Mouse (Mus musculus) E14TG2a.4 (cell line): ENCODE results near the gene Grin3b.

Source experiments
- H3K27me3 ChIP-seq: 2 replicates; pipeline ENCODE4 v1.6.1; 2014; ENCODE audit warnings: low read length, control low read depth; ENCODE audit not compliant: insufficient read depth
- H3K36me3 ChIP-seq: 2 replicates; pipeline ENCODE4 v1.6.1; 2014; ENCODE audit warnings: low read length, control low read depth; ENCODE audit not compliant: insufficient read depth
- H3K4me1 ChIP-seq: replicated peaks from 2 replicates; pipeline ENCODE4 v1.6.1; 2014; ENCODE audit warnings: low read depth, low read length, control low read depth
- H3K4me3 ChIP-seq: replicated peaks from 2 replicates; pipeline ENCODE4 v1.5.1; 2014; ENCODE audit warnings: mild to moderate bottlenecking, low read length
- H3K9me3 ChIP-seq: 2 replicates; pipeline ENCODE4 v1.6.1; 2014; ENCODE audit warnings: low read length, control low read depth
- CTCF ChIP-seq: conservative IDR thresholded peaks from 2 replicates; pipeline ENCODE4 v1.5.1; 2014; ENCODE audit warnings: low read length
- NANOG ChIP-seq: IDR thresholded peaks from 2 replicates; pipeline ENCODE4 v1.6.1; 2014; ENCODE audit warnings: borderline replicate concordance, low read length, mixed read lengths
- POU5F1 ChIP-seq: IDR thresholded peaks from 2 replicates; pipeline ENCODE4 v1.6.1; 2014; ENCODE audit warnings: low read length, borderline replicate concordance

The Grin3b gene

GRCm38 (mm10) chr10:79991548-79991947, 21.0 kb downstream of the Grin3b start:
- TF ChIP-seq NANOG (no peak), CTCF (peak; percentile 86)
- Histone ChIP-seq H3K9me3 (peaks cover 5% of the 10 kb centered on the region), H3K27me3 (peaks cover 22% of the 10 kb centered on the region), H3K36me3 (peaks cover 43% of the 10 kb centered on the region), H3K4me3 (0 out of 2 replicates have a peak overlapping the region, but pooled peaks have one; percentile 35), H3K4me1 (peaks cover 66% of the 10 kb centered on the region)

GRCm38 (mm10) chr10:79994397-79995115, 24.0 kb downstream of the Grin3b start:
- peaks cover 5% of the 10 kb centered on the region for H3K9me3 ChIP-seq
- H3K4me3 ChIP-seq: no peak overlapping the region
- peaks cover 11% of the 10 kb centered on the region for H3K27me3 ChIP-seq
- TF ChIP-seq POU5F1 (no peak; the same call in 1 of the 2 replicates), NANOG (no peak)
- peaks cover 62% of the 10 kb centered on the region for H3K4me1 ChIP-seq
- H3K36me3 ChIP-seq: peaks cover 53% of the 10 kb centered on the region

DNA sequence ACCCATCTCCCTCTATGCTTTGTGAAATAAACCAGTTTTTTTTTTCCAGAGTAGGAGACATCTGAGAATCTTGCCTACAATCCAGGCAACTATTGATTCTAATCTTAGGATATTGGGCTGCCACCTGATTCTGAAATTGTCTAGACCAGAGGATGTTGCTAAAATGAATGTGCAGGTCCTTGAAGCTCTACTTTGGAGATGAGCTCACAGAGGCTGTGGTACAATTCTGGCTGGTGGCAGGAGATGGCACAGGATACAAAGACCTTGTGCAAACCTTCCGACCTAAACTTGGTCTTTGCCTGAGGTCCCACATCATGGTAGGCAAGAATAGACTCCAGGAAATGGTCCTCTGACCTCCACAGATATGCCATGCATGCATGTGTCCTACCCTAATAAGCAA, 25.1 kb downstream of the Grin3b start:
- Histone ChIP-seq H3K4me3 (peak overlapping the region; percentile 83), H3K4me1 (peaks cover 57% of the 10 kb centered on the region), H3K27me3 (peaks cover 4% of the 10 kb centered on the region), H3K9me3 (peaks cover 5% of the 10 kb centered on the region), H3K36me3 (peaks cover 57% of the 10 kb centered on the region)
- TF ChIP-seq CTCF (no peak), POU5F1 (no peak), NANOG (no peak)

DNA sequence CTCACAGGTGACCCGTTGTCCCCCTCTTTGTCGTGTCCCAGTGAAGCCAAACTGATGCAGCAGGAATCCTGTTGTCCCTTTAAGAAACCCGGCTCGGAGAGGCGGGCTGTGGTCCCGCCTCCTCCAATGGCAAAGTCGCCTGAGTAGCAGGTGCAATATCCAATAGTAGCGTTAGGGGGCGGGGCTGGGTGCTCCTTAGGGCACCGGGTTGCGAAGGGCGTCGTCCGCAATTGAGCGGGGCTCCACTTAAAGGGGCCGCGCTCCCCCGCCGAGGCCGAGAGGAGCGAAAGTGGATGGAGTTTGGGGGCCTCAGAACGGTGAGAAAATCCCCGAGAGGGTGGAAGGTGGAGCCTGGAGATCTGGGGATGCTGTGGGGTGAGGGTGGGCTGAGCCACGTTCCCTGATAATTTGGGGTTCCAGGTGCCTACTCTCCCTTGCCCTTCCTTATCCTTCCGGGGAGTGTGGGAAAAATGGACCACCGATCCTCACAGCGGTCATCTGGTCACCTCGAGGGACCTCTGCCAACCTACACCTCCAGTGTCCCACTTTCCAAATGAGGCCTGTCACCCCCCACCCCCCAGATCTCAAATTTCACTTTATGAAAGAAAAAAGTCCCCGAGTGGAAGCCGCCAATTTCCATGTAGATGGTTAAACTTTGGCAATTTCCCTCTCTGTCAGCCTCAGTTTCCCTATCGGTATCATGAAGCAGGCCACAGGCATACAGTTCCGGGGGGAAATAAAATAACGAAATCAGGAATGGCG, 25.9 kb downstream of the Grin3b start, which contains the start of gene Abca7:
Gene Abca7, plus strand, starts transcription at position 223 of the 762 bp plus-strand sequence.
- Histone ChIP-seq H3K36me3 (peaks cover 52% of the 10 kb centered on the region), H3K4me1 (peaks cover 55% of the 10 kb centered on the region), H3K27me3 (peaks cover 7% of the 10 kb centered on the region), H3K4me3 (peak within 1 kb of the TSS; percentile 83), H3K9me3 (peaks cover 5% of the 10 kb centered on the region)
- TF ChIP-seq POU5F1 (no peak), NANOG (no peak), CTCF (no peak)

DNA sequence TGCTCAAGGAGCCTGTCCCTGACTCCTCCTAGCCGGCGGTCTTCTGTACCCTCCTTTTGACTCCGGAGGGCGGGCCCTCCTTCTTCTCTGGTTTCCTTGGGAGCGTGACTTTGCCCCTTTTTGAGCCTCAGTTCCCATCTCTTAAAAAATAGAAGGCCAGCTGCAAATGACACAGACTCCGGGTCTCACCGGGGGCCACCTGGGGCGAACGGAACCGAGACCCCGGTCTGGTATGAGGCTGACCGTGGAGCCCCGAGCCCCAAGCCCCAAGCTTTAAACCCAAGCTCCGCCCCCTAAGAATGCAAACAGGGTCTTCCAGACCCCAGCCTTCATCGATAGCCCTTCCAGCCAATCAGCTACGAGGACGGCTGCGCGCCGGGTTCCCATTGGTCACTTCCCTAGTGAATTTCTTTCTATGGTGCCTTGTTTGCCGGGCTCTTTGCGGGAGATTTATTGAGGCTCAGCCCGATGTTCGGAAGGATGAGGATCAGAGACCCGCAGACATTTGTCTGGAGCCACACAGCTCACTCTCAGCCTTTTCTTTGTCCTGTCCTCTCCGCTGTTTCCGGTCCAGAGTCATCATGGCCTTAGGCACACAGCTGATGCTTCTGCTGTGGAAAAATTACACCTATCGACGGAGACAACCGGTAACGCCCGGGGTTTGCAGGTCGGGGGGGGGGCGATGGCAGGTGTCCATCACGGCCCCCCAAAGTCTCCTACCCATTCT, 26.7 kb downstream of the Grin3b start:
- Histone ChIP-seq H3K36me3 (peaks cover 45% of the 10 kb centered on the region), H3K27me3 (peaks cover 13% of the 10 kb centered on the region), H3K9me3 (no peaks in the 10 kb centered on the region), H3K4me3 (peak overlapping the region; percentile 83), H3K4me1 (peaks cover 60% of the 10 kb centered on the region)
- TF ChIP-seq NANOG (no peak), POU5F1 (no peak), CTCF (no peak)

DNA sequence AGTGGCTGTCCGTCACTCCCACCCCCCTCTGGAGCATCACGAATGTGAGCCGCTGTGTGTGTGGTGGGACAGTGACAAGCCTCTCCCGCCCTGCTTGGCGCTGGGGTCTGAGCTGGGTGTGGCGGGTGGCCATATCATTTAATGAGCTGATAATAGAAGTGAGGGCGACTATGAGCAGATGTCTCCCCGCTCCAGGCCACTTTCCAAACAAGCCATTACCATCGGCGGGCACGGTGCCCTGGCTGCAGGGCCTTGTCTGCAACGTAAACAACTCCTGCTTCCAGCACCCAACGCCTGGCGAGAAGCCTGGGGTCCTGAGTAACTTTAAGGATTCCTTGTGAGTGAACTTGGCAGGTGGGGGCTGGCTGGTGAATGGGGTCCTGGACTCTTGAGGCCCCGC, 27.3 kb downstream of the Grin3b start:
- Histone ChIP-seq H3K27me3 (peaks cover 17% of the 10 kb centered on the region), H3K36me3 (peaks cover 39% of the 10 kb centered on the region), H3K4me1 (peaks cover 65% of the 10 kb centered on the region), H3K4me3 (peak overlapping the region; percentile 83), H3K9me3 (no peaks in the 10 kb centered on the region)
- no peak for TF ChIP-seq POU5F1
- TF ChIP-seq NANOG: no peak
- no peak for TF ChIP-seq CTCF

DNA sequence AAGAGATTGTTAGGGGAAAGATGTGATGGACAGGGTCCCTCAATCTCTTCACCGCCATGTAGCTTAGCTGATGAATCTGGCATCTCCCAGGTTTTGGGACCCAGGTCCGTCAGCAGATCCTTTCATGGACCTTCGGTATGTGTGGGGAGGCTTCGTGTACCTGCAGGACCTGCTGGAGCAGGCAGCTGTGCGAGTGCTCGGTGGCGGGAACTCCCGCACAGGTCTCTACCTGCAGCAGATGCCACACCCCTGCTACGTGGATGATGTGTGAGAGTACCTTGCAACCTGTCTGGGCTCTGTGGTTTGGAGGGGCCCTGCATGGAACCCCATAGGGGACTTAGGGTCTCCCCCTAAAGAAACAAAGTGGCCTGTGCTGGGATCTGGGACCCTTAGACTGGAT, 31.4 kb downstream of the Grin3b start:
- TF ChIP-seq NANOG (no peak), POU5F1 (no peak), CTCF (no peak)
- Histone ChIP-seq H3K9me3 (no peaks in the 10 kb centered on the region), H3K36me3 (peaks cover 25% of the 10 kb centered on the region), H3K4me1 (peaks cover 85% of the 10 kb centered on the region), H3K27me3 (peaks cover 17% of the 10 kb centered on the region), H3K4me3 (peak overlapping the region; percentile 58)

DNA sequence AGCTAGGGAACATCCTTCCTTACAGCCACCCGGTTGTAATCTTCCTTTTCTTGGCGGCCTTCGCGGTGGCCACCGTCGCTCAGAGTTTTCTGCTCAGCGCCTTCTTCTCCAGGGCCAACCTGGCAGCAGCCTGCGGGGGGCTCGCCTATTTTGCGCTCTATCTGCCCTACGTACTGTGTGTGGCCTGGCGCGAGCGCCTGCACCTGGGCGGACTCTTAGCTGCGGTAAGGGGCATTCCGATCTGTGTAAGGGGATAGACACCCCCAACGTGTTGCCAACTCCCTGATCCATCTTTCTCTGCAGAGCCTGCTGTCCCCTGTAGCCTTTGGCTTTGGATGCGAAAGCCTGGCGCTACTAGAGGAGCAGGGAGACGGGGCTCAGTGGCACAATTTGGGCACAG, 32.3 kb downstream of the Grin3b start:
- Histone ChIP-seq H3K4me3 (peak overlapping the region; percentile 58), H3K27me3 (peaks cover 17% of the 10 kb centered on the region), H3K36me3 (peaks cover 34% of the 10 kb centered on the region), H3K9me3 (no peaks in the 10 kb centered on the region), H3K4me1 (peaks cover 87% of the 10 kb centered on the region)
- TF ChIP-seq NANOG (no peak), CTCF (no peak), POU5F1 (no peak)
